Mouse (Mus musculus): Measurements from ENCODE around the gene Snx20.

The Snx20 gene

GRCm38 (mm10) chr8:88642734-88643564 lies 7.0 kb upstream of the Snx20 start:
- ATAC-seq (ENCODE audit: low TSS enrichment) = no peak

- no peak for ATAC-seq (ENCODE audit: low TSS enrichment)
Observed at GRCm38 (mm10) chr8:88638908-88639307, 3.0 kb upstream of the Snx20 start.

- ATAC-seq (ENCODE audit: low TSS enrichment) = no peak
Observed at GRCm38 (mm10) chr8:88637092-88638000, 1.4 kb upstream of the Snx20 start.

GRCm38 (mm10) chr8:88633343-88633765 lies 2.6 kb downstream of the Snx20 start:
- ATAC-seq (ENCODE audit: low TSS enrichment) = no peak

- ATAC-seq (ENCODE audit: low TSS enrichment) = peak; percentile 45; the same call in 1 of the 2 replicates
Observed at GRCm38 (mm10) chr8:88631081-88631480, 4.8 kb downstream of the Snx20 start.

GRCm38 (mm10) chr8:88630225-88630624 lies 5.7 kb downstream of the Snx20 start:
- ATAC-seq (ENCODE audit: low TSS enrichment) = no peak

GRCm38 (mm10) chr8:88628001-88628774 lies 7.7 kb downstream of the Snx20 start:
- 0 out of 2 replicates have a peak, but pooled peaks have one; percentile 24 for ATAC-seq (ENCODE audit: low TSS enrichment)

GRCm38 (mm10) chr8:88627265-88627991 lies 8.5 kb downstream of the Snx20 start:
- peak; percentile 81 for ATAC-seq (ENCODE audit: low TSS enrichment)

- ATAC-seq (ENCODE audit: low TSS enrichment) = no peak
Observed at GRCm38 (mm10) chr8:88626940-88627264, 9.0 kb downstream of the Snx20 start.

GRCm38 (mm10) chr8:88626433-88626832 lies 9.5 kb downstream of the Snx20 start:
- no peak for ATAC-seq (ENCODE audit: low TSS enrichment)

GRCm38 (mm10) chr8:88624276-88624675 lies 11.7 kb downstream of the Snx20 start:
- no peak for ATAC-seq (ENCODE audit: low TSS enrichment)

- ATAC-seq (ENCODE audit: low TSS enrichment) = no peak
Observed at GRCm38 (mm10) chr8:88623351-88623750, 12.6 kb downstream of the Snx20 start.

- ATAC-seq (ENCODE audit: low TSS enrichment) = peak; percentile 90
Observed at GRCm38 (mm10) chr8:88621408-88621807, 14.5 kb downstream of the Snx20 start.

GRCm38 (mm10) chr8:88620931-88621330 lies 15.0 kb downstream of the Snx20 start:
- ATAC-seq (ENCODE audit: low TSS enrichment) = no peak

- no peak for ATAC-seq (ENCODE audit: low TSS enrichment)
Observed at GRCm38 (mm10) chr8:88619513-88619912, 16.4 kb downstream of the Snx20 start.

- no peak for ATAC-seq (ENCODE audit: low TSS enrichment)
Observed at GRCm38 (mm10) chr8:88618612-88619011, 17.3 kb downstream of the Snx20 start.

GRCm38 (mm10) chr8:88614981-88615380 lies 20.9 kb downstream of the Snx20 start:
- no peak for ATAC-seq (ENCODE audit: low TSS enrichment)

- no peak for ATAC-seq (ENCODE audit: low TSS enrichment)
Observed at GRCm38 (mm10) chr8:88610271-88610670, 25.7 kb downstream of the Snx20 start.

- no peak for ATAC-seq (ENCODE audit: low TSS enrichment)
Observed at GRCm38 (mm10) chr8:88609036-88609435, 26.9 kb downstream of the Snx20 start.

- ATAC-seq (ENCODE audit: low TSS enrichment) = no peak
Observed at GRCm38 (mm10) chr8:88605361-88606040, 30.4 kb downstream of the Snx20 start.

Measured in frontal cortex, adult (tissue).